Mouse (Mus musculus) brain, adult 10 weeks (tissue): Measurements from ENCODE around the gene Hint3. TPM values are rescaled to one million over a fixed set of nuclear protein-coding genes. Genes with fewer than 3 reads are reported as not detected.

ENCODE experiments used
- polyA plus RNA-seq: library from polyadenylated mRNA; stranded (reverse); fragments of 350-450 nt; fragmentation: Illumina TruSeq; extraction: RNeasy Lipid Tissue Mini Kit (QIAGEN cat#74804); gene quantifications from one replicate; pipeline ENCODE4 v1.2.3, GENCODE M21; 2015; ENCODE audit warnings: low read depth, low replicate concordance

Gene Hint3
- 37.2 TPM for polyA plus RNA-seq

DNA sequence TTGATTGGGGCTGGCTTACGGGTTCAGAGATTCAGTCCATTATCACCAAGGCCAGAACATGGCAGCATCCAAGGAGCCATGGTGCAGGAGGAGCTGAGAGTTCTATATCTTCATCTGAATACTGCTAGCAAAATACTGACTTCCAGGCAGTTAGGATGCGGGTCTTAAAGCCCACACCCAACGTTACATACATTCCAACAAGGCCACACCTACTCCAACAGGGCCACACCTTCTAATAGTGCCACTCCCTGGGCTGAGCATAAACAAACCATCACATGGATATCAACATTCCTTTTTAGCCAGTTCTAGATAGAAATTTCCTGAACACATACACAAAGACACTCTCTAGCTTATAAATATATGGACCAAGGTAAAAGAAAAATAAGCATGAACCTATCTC is at the start of gene Hint3:
Hint3 (minus strand) TSS at position 120 of the 400 bp plus-strand sequence.

DNA sequence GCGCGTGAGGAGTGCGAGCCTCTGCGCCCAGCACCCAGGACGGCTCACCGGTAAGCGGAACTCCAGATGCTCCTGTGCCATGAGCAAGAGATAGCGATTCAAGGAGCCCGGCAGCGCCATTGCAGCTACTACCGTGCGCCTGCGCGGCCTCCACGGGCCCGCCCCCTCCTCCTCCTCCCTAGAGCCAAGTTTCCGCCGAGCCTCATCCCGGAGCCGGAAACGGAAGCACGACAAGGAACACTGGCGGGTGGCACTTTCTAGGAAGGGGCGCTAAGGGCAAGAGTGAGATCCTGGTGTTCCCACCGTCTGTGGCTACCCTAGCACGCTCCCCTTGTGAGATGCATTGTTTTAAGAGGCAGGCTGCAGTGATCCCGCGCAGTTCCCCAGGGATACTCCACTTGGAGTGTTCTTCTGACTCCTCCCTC is 28.9 kb downstream of the Hint3 start, which contains the start of gene Trmt11:
Trmt11 (minus strand) TSS at position 208 of the 425 bp plus-strand sequence.

Other genes with a start within 250 kb of the Hint3 start
- gene Trmt11, start 28.9 kb downstream of the Hint3 start, polyA plus RNA-seq, result 8.6 TPM
- gene Ncoa7, start 173.7 kb upstream of the Hint3 start, polyA plus RNA-seq, result 78.5 TPM
- gene Hey2, start 213.2 kb upstream of the Hint3 start, polyA plus RNA-seq, result 3.8 TPM